Mouse (Mus musculus) forebrain, postnatal 0 days (tissue): ENCODE measurements around the gene Kbtbd12. TPM values are rescaled to one million over a fixed set of nuclear protein-coding genes. Genes with fewer than 3 reads are reported as not detected.

Experiments used
- ATAC-seq: fragments of 200-750 bp; cut with Nextera tagmentation; 2 replicates; pipeline ENCODE4 v1.8.0; 2017; ENCODE audit warnings: mild to moderate bottlenecking, moderate library complexity
- DNase-seq: peaks from one replicate; pipeline ENCODE4 v3.0.0-alpha.2; 2015
- H3K27ac ChIP-seq: fragments of 300-500 bp; sonication (generic); 2 replicates; pipeline ENCODE4 v1.5.1; 2014; ENCODE audit warnings: low read depth, mild to moderate bottlenecking, antibody characterized with exemption, low read length, moderate library complexity, mixed read lengths
- H3K27me3 ChIP-seq: fragments of 300-500 bp; sonication (generic); 2 replicates; pipeline ENCODE4 v1.6.1; 2014; ENCODE audit warnings: mild to moderate bottlenecking, low read length, mixed read lengths; ENCODE audit not compliant: insufficient read depth
- H3K36me3 ChIP-seq: fragments of 300-500 bp; sonication (generic); 2 replicates; pipeline ENCODE4 v1.6.1; 2014; ENCODE audit warnings: mild to moderate bottlenecking, moderate library complexity; ENCODE audit not compliant: insufficient read depth
- H3K4me1 ChIP-seq: fragments of 300-500 bp; sonication (generic); 2 replicates; pipeline ENCODE4 v1.6.1; 2014; ENCODE audit warnings: antibody characterized with exemption; ENCODE audit not compliant: insufficient read depth
- H3K4me2 ChIP-seq: fragments of 300-500 bp; sonication (generic); 2 replicates; pipeline ENCODE4 v1.6.1; 2014; ENCODE audit warnings: low read depth, mild to moderate bottlenecking, moderate library complexity
- H3K4me3 ChIP-seq: fragments of 300-500 bp; sonication (generic); 2 replicates; pipeline ENCODE4 v1.5.1; 2014; ENCODE audit warnings: low read depth, low read length, mixed read lengths
- H3K9ac ChIP-seq: fragments of 300-500 bp; sonication (generic); 2 replicates; pipeline ENCODE4 v1.6.1; 2014; ENCODE audit warnings: mild to moderate bottlenecking
- H3K9me3 ChIP-seq: fragments of 300-500 bp; sonication (generic); 2 replicates; pipeline ENCODE4 v1.6.1; 2016; ENCODE audit warnings: low read length
- CTCF ChIP-seq: sonication (generic); IDR thresholded peaks from 2 replicates; pipeline ENCODE4 v1.5.1; 2016; ENCODE audit warnings: antibody characterized with exemption, control low read depth, low read depth
- WGBS: fragments of 180-500 bp; shearing (Covaris S2); extraction: QIAGEN DNeasy Blood & Tissue Kit; methylation state at CpG from one replicate; pipeline ENCODE4 v1.1.7; 2014; 5-methylcytosine and 5-hydroxymethylcytosine counted together
- polyA plus RNA-seq: library from polyadenylated mRNA; unstranded; fragments of >200 nt; fragmentation: Nextera tagmentation; extraction: Ambion mirVana; gene quantifications from 2 replicates; pipeline ENCODE4 v1.2.1, GENCODE M21; 2015
- total RNA-seq: library from RNA; depleted of rRNA; stranded (reverse); fragments of >200 nt; gene quantifications from 2 replicates; pipeline ENCODE4 v1.2.3, GENCODE M21; 2014

Kbtbd12 gene
- total and polyA plus RNA-seq, 2 experiments from 2014 or later: 0.24 to 0.29 TPM

DNA sequence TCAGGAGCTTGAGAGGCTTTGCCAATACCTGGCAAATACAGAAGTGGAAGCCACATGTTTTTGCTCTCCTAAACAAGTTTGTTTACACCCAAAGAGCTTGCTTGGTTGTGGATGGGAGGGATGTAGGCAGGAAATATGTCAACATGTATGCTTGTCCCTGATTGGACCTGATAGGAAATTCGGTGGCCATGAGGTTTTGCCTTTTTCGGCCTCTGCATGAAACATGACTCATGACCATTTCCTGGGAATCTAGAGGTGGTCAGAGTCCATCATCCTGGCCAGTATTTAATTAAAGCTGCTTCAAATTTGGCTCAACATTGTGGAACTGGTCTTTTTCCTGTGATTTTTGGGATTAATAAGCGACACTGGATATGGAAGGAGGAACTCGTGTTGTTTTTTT is 53.8 kb downstream of the Kbtbd12 start:
- Histone ChIP-seq H3K36me3 (no peaks in the 10 kb centered on the region), H3K4me3 (no peak overlapping the region), H3K27me3 (no peaks in the 10 kb centered on the region), H3K9ac (no peak overlapping the region), H3K27ac (no peak overlapping the region), H3K9me3 (no peaks in the 10 kb centered on the region), H3K4me2 (no peak overlapping the region), H3K4me1 (no peaks in the 10 kb centered on the region)
- no peak for ATAC-seq
- DNase-seq: no peak
- WGBS: 90% methylated on average over 4 of the region's 4 CpGs
- no peak for TF ChIP-seq CTCF

DNA sequence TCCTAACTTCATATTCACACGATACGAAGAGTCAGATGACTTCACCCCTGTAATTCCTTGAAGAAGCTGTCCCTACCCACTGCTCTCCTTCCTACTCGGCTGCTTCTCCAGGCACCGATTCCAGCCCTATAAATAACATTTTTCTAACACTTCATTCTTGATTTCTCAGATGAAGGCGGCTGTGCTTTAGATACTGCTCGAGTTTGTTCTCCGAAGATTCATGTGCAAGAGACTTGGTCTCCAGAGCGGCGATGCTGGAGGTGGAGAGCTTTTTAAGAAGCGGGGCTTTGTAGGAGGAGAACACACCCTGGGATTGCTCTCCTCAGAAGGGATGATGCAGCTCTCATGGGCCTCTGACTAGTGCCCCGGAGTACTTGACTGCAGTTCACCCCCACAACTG is 61.3 kb downstream of the Kbtbd12 start:
- WGBS: 77% methylated on average over 11 of the region's 11 CpGs
- Histone ChIP-seq H3K27me3 (no peaks in the 10 kb centered on the region), H3K36me3 (no peaks in the 10 kb centered on the region), H3K4me2 (no peak overlapping the region), H3K9me3 (no peaks in the 10 kb centered on the region), H3K4me3 (no peak overlapping the region), H3K4me1 (no peaks in the 10 kb centered on the region), H3K27ac (no peak overlapping the region), H3K9ac (no peak overlapping the region)
- no peak for ATAC-seq
- no peak for DNase-seq
- TF ChIP-seq CTCF: no peak

DNA sequence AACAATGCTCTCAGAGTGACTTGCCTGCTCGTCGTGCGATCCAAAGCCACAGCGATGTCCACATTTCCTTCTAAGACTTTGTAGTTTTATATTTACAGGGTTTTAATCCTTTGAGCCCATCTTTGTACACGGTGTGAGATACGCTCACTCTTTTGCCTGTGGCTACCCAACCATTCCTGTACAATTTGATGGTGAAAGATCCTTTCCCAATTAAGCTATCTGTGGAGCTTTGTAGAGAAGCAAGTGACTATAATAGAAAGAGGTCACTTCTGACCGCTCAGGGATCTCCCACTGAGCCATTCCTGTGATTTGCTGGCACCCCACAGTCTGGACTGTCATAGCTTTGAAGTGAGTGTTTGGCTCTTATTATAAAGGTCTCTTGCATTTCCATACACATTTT is 71.1 kb downstream of the Kbtbd12 start:
- Histone ChIP-seq H3K4me1 (no peaks in the 10 kb centered on the region), H3K9ac (no peak overlapping the region), H3K9me3 (no peaks in the 10 kb centered on the region), H3K27me3 (peaks cover 4% of the 10 kb centered on the region), H3K27ac (no peak overlapping the region), H3K4me3 (no peak overlapping the region), H3K4me2 (no peak overlapping the region), H3K36me3 (no peaks in the 10 kb centered on the region)
- 17% methylated on average over 7 of the region's 7 CpGs for WGBS
- DNase-seq (no peak), ATAC-seq (no peak)
- TF ChIP-seq CTCF: no peak

DNA sequence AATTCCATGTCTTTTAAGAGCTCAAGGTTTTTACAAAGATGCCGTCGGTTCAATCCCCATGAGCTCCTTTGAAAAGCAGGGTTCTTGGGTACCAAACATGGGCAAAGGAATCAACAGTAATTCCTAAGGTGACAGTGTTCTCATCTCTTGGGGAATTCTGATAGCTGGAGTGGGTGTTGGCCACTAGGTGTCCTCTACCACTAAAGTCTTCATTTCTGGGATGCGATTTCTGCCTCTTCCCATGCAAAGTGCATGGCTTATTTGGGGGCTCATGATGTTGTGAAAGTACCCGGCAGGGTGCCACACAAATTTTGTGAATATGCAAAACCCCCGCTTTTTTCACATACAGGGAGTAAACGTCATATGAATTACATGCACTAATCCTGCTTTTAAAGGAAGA is 72.7 kb downstream of the Kbtbd12 start:
- H3K4me3 ChIP-seq: no peak overlapping the region
- WGBS: 35% methylated on average over 6 of the region's 6 CpGs
- H3K27me3 ChIP-seq: peaks cover 4% of the 10 kb centered on the region
- H3K9ac ChIP-seq: no peak overlapping the region
- TF ChIP-seq CTCF: peak; percentile 76
- no peaks in the 10 kb centered on the region for H3K4me1 ChIP-seq
- no peak overlapping the region for H3K4me2 ChIP-seq
- no peak overlapping the region for H3K27ac ChIP-seq
- ATAC-seq (0 out of 2 replicates have a peak, but pooled peaks have one; percentile 38), DNase-seq (peak; percentile 48)
- H3K36me3 ChIP-seq: no peaks in the 10 kb centered on the region
- H3K9me3 ChIP-seq: no peaks in the 10 kb centered on the region

DNA sequence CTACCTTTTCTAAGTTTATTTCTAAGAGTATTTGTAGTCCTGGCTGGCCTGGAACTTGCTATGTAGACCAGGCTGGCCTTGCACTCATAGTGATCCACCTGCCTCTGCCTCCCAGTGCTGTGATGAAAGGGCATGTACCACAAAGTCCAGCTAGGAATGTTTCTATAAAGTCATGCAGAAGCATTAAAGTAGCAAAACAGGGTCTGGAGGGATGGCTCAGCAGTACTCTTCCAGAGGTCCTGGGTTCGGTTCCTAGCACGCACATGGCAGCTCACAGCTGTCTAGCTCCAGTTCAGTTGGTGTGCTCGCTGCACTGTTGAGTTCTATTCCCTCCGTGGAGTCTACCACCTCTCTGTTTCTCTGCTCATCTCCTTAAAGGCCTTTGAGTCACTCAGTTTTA is 77.6 kb downstream of the Kbtbd12 start:
- Histone ChIP-seq H3K27ac (no peak overlapping the region), H3K9ac (no peak overlapping the region), H3K27me3 (peaks cover 4% of the 10 kb centered on the region; the same call in 1 of the 2 replicates), H3K4me2 (no peak overlapping the region), H3K36me3 (no peaks in the 10 kb centered on the region), H3K9me3 (no peaks in the 10 kb centered on the region), H3K4me3 (no peak overlapping the region), H3K4me1 (no peaks in the 10 kb centered on the region)
- no peak for DNase-seq
- 89% methylated on average over 4 of the region's 4 CpGs for whole genome bisulfite sequencing
- TF ChIP-seq CTCF: no peak
- ATAC-seq: no peak

DNA sequence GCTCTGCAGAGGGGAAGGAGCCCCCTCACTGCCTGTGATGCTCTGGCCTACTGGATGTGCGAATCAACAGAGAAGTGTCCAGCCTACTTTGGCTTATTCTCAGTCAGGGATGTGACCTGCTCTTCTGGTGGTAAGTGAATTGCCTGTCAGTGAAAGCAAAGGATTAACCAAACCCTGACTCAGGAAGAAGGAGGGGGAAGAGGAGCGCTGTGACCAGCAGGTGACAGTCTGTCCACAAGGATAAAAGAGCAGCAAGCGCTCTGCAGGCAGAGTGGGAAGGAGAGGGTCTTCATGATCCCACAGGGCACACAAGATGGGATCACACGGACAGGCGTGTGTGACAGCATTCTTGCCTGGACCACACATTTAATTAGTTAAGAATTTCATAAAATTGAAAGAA is 78.1 kb downstream of the Kbtbd12 start:
- Histone ChIP-seq H3K4me1 (no peaks in the 10 kb centered on the region), H3K4me2 (no peak overlapping the region), H3K27ac (no peak overlapping the region), H3K9ac (no peak overlapping the region), H3K27me3 (peaks cover 2% of the 10 kb centered on the region; the same call in 1 of the 2 replicates), H3K36me3 (no peaks in the 10 kb centered on the region), H3K4me3 (no peak overlapping the region), H3K9me3 (no peaks in the 10 kb centered on the region)
- WGBS: 30% methylated on average over 5 of the region's 5 CpGs
- peak; percentile 63 for TF ChIP-seq CTCF
- no peak for DNase-seq
- ATAC-seq: peak; percentile 29; the same call in 1 of the 2 replicates

DNA sequence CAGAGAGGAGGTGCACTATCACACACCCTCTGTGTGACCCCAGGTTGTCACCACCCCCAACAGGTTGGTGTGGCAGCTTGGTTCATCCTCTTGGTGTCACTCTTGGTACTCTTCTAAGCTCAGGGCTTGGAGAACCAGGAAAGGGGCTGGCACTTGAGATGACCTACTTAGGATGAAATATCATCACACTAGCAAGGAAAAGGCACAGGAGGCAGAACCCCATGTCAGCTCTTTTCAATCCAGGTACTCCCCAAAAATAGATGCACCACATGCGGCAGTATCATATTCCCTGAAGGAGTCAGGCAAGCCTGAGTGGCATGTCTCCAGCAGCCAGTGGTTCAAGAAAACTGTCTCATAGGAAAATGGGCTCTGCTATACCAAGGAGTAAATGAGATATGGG is 79.7 kb downstream of the Kbtbd12 start:
- peak; percentile 48; the same call in 1 of the 2 replicates for TF ChIP-seq CTCF
- ATAC-seq (peak; percentile 69), DNase-seq (no peak)
- Histone ChIP-seq H3K27me3 (no peaks in the 10 kb centered on the region), H3K36me3 (no peaks in the 10 kb centered on the region), H3K9ac (no peak overlapping the region), H3K27ac (no peak overlapping the region), H3K4me1 (no peaks in the 10 kb centered on the region), H3K4me2 (no peak overlapping the region), H3K9me3 (no peaks in the 10 kb centered on the region), H3K4me3 (no peak overlapping the region)
- WGBS: 78% methylated on average over 1 of the region's 1 CpGs
